ENCODE assay signal across 26 mouse cellular contexts in genomic region chr17:14724786-14725185, GRCm38 (mm10). TPM values are rescaled to one million over a fixed set of nuclear protein-coding genes. Genes with fewer than 3 reads are reported as not detected.
A peak's percentile ranks its signal among the peaks of the same experiment; 100 is the strongest.
DNase-seq lines count a peak whose midpoint lies in the region; ATAC-seq and TF ChIP-seq lines count a peak whose summit lies in the region.
"Had no signal": no experiment of that assay in that cellular context is flagged by ENCODE, and none has a peak within 500 bp of the region (broad histone marks: within the 10 kb centered on the region; RNA-seq: fewer than 3 reads in every experiment).

No protein-coding gene starts in this region.

- in situ Hi-C loops in CH12.LX (cut with MboI; ENCODE audit: low pct_ligation_motif_present, low pct_unique_long_range_greater_than_20kb, low sequenced_read_pairs) = no loop called here

- TF ChIP-seq EP300 in heart, adult 2 months (IDR thresholded peaks at IDR 0.05; ENCODE audit: insufficient read depth, low read depth, low read length) = no peak
- TF ChIP-seq EP300 in CH12.LX (IDR thresholded peaks at IDR 0.05; ENCODE audit: low read length) = no peak

- H3K27ac ChIP-seq in heart, embryonic 10.5 days = no peak overlapping the region
- H3K27ac ChIP-seq in heart, adult 2 months = no peak overlapping the region
- H3K27ac ChIP-seq in CH12.LX (ENCODE audit: insufficient read depth, low read depth) = no peak overlapping the region
- no peak overlapping the region for H3K27ac ChIP-seq in hindbrain, embryonic 16.5 days (ENCODE audit: low read depth, low read length)
- H3K27ac ChIP-seq: embryonic facial prominence, embryonic 10.5 days; embryonic facial prominence, embryonic 13.5 days; forebrain, embryonic 12.5 days; forebrain, embryonic 15.5 days; heart, embryonic 13.5 days; hindbrain, embryonic 12.5 days; hindbrain, embryonic 15.5 days had no signal

- TF ChIP-seq CTCF in heart, adult 2 months (IDR thresholded peaks at IDR 0.05) = no peak
- no peak for TF ChIP-seq CTCF in CH12.LX (conservative IDR thresholded peaks at IDR 0.05 in 1 of 2, IDR thresholded peaks at IDR 0.05 in 1 of 2; ENCODE audit: low read depth in 2 of 2, low read length in 2 of 2)

- peaks cover 9% of the 10 kb centered on the region; the same call in 1 of the 2 replicates for H3K4me1 ChIP-seq in heart, embryonic 10.5 days
- H3K4me1 ChIP-seq in heart, adult 2 months (ENCODE audit: control insufficient read depth, insufficient read depth, low read length) = peaks cover 4% of the 10 kb centered on the region; the same call in 1 of the 2 replicates
- H3K4me1 ChIP-seq in CH12.LX (ENCODE audit: control insufficient read depth in 1 of 2, insufficient read depth in 2 of 2) = peaks cover 0 to 5% of the 10 kb centered on the region in 2 experiments; a peak in 2 of 4 replicates
- no peaks in the 10 kb centered on the region for H3K4me1 ChIP-seq in hindbrain, embryonic 16.5 days (ENCODE audit: control insufficient read depth, insufficient read depth, low read depth, low read length)
- H3K4me1 ChIP-seq: embryonic facial prominence, embryonic 13.5 days; forebrain, embryonic 15.5 days; hindbrain, embryonic 15.5 days had no signal

- no peak for TF ChIP-seq POLR2A in heart, adult 2 months (IDR thresholded peaks at IDR 0.05; ENCODE audit: insufficient read depth, low read depth, low read length)
- TF ChIP-seq POLR2A in CH12.LX (IDR thresholded peaks at IDR 0.05; ENCODE audit: low read depth, low read length) = no peak

- no peak for TF ChIP-seq RAD21 in CH12.LX (IDR thresholded peaks at IDR 0.05; ENCODE audit: low read depth, low read length)

- no peaks in the 10 kb centered on the region for H3K79me2 ChIP-seq in heart, adult 2 months (replicated peaks; ENCODE audit: control insufficient read depth, insufficient read depth, low read length)
- H3K79me2 ChIP-seq in CH12.LX (replicated peaks; ENCODE audit: control insufficient read depth, extremely low read depth, insufficient read depth, poor library complexity, severe bottlenecking) = no peaks in the 10 kb centered on the region

- no peaks in the 10 kb centered on the region for H3K9me3 ChIP-seq in heart, embryonic 10.5 days
- no peaks in the 10 kb centered on the region for H3K9me3 ChIP-seq in CH12.LX (replicated peaks; ENCODE audit: low read length)
- no peaks in the 10 kb centered on the region for H3K9me3 ChIP-seq in hindbrain, embryonic 16.5 days (ENCODE audit: control insufficient read depth, low read length)
- H3K9me3 ChIP-seq: embryonic facial prominence, embryonic 10.5 days; embryonic facial prominence, embryonic 13.5 days; forebrain, embryonic 12.5 days; forebrain, embryonic 15.5 days; heart, embryonic 13.5 days; hindbrain, embryonic 12.5 days; hindbrain, embryonic 15.5 days had no signal

- DNase-seq in heart, embryonic 10.5 days (ENCODE audit: low spot score) = peak; percentile 57
- DNase-seq in heart, adult 2 months = no peak
- DNase-seq in 416B (ENCODE audit: low read depth) (peak; percentile 7), CH12.LX (ENCODE audit: extremely low read depth) (peak; percentile 57)
- DNase-seq in spleen, adult 18-20 months = no peak
- DNase-seq: adrenal gland, adult 8-10 months; adrenal gland, postnatal 25 days; cerebellum, adult 11-12 months; cerebellum, adult 8-10 months; cerebellum, postnatal 10 days; cerebellum, postnatal 36 days; embryo, embryonic 11 days; gastrocnemius, postnatal 25 days; heart, postnatal 14 days; kidney, adult 18-20 months; kidney, adult 9 months had no signal

- 34% methylated on average over 2 of the region's 2 CpGs for WGBS in heart, embryonic 10.5 days
- 48% methylated on average over 2 of the region's 2 CpGs for WGBS in heart, adult 2 months
- WGBS in hindbrain, embryonic 16.5 days = 72% methylated on average over 2 of the region's 2 CpGs

- no peak for ATAC-seq in hindbrain, embryonic 16.5 days
- ATAC-seq: activated CD4-positive, CD25-positive, alpha-beta regulatory T cell, adult 4 months; forebrain, embryonic 15.5 days had no signal

- dilution Hi-C loops in CH12.LX (cut with MboI; ENCODE audit: extremely low pct_ligation_motif_present, extremely low pct_unique_long_range_greater_than_20kb, low sequenced_read_pairs) = no loop called here

- H3K9ac ChIP-seq in heart, adult 2 months (ENCODE audit: low read depth, low read length) = no peak overlapping the region
- no peak overlapping the region for H3K9ac ChIP-seq in CH12.LX (ENCODE audit: insufficient read depth, low read depth)
- no peak overlapping the region for H3K9ac ChIP-seq in hindbrain, embryonic 16.5 days (ENCODE audit: low read depth, low read length)
- H3K9ac ChIP-seq: embryonic facial prominence, embryonic 13.5 days; forebrain, embryonic 12.5 days; forebrain, embryonic 15.5 days; heart, embryonic 13.5 days; hindbrain, embryonic 12.5 days; hindbrain, embryonic 15.5 days had no signal

- no peak overlapping the region for H3K4me2 ChIP-seq in CH12.LX (ENCODE audit: insufficient read depth, low read depth, poor library complexity, severe bottlenecking)
- H3K4me2 ChIP-seq in hindbrain, embryonic 16.5 days (ENCODE audit: low read length) = no peak overlapping the region
- H3K4me2 ChIP-seq: embryonic facial prominence, embryonic 13.5 days; forebrain, embryonic 12.5 days; forebrain, embryonic 15.5 days; heart, embryonic 13.5 days; hindbrain, embryonic 12.5 days; hindbrain, embryonic 15.5 days had no signal

- no peaks in the 10 kb centered on the region for H3K27me3 ChIP-seq in heart, embryonic 10.5 days (ENCODE audit: insufficient read depth, poor library complexity, severe bottlenecking)
- H3K27me3 ChIP-seq in heart, adult 2 months (ENCODE audit: control insufficient read depth, insufficient read depth, low read length) = no peaks in the 10 kb centered on the region
- no peaks in the 10 kb centered on the region for H3K27me3 ChIP-seq in CH12.LX (replicated peaks)
- no peaks in the 10 kb centered on the region; the same call in 1 of the 2 replicates for H3K27me3 ChIP-seq in hindbrain, embryonic 16.5 days (replicated peaks; ENCODE audit: control insufficient read depth, insufficient read depth, low read length)
- H3K27me3 ChIP-seq: embryonic facial prominence, embryonic 13.5 days; forebrain, embryonic 12.5 days; forebrain, embryonic 15.5 days; heart, embryonic 13.5 days; hindbrain, embryonic 12.5 days; hindbrain, embryonic 15.5 days had no signal

- no peaks in the 10 kb centered on the region for H3K36me3 ChIP-seq in heart, embryonic 10.5 days
- H3K36me3 ChIP-seq in heart, adult 2 months (ENCODE audit: control insufficient read depth, insufficient read depth, low read length) = no peaks in the 10 kb centered on the region
- H3K36me3 ChIP-seq in CH12.LX (replicated peaks in 1 of 2; ENCODE audit: control insufficient read depth in 1 of 2, insufficient read depth in 1 of 2, low read length in 1 of 2) = no peaks in the 10 kb centered on the region
- no peaks in the 10 kb centered on the region for H3K36me3 ChIP-seq in hindbrain, embryonic 16.5 days (ENCODE audit: control insufficient read depth, insufficient read depth, low read length)
- H3K36me3 ChIP-seq: embryonic facial prominence, embryonic 10.5 days; embryonic facial prominence, embryonic 13.5 days; forebrain, embryonic 12.5 days; forebrain, embryonic 15.5 days; heart, embryonic 13.5 days; hindbrain, embryonic 12.5 days; hindbrain, embryonic 15.5 days had no signal

- intact Hi-C loops in heart, adult 2 months (cut with DNase I) = no loop called here

- no peak overlapping the region for H3K4me3 ChIP-seq in heart, embryonic 10.5 days
- H3K4me3 ChIP-seq in heart, adult 2 months = no peak overlapping the region
- no peak overlapping the region for H3K4me3 ChIP-seq in CH12.LX (replicated peaks in 1 of 3; ENCODE audit: low read depth in 2 of 3, low read length in 2 of 3, poor library complexity in 1 of 3)
- no peak overlapping the region for H3K4me3 ChIP-seq in hindbrain, embryonic 16.5 days (ENCODE audit: low read length)
- H3K4me3 ChIP-seq: embryonic facial prominence, embryonic 10.5 days; embryonic facial prominence, embryonic 13.5 days; erythroblast, embryonic 14.5 days; forebrain, embryonic 12.5 days; forebrain, embryonic 15.5 days; heart, embryonic 13.5 days; hindbrain, embryonic 12.5 days; hindbrain, embryonic 15.5 days had no signal

TF ChIP-seq in CH12.LX, 34 proteins besides CTCF, POLR2A, EP300 and RAD21:
- no peak for TF ChIP-seq USF2 (conservative IDR thresholded peaks at IDR 0.05; ENCODE audit: low read depth, low read length)
- TF ChIP-seq IRF4 (IDR thresholded peaks at IDR 0.05; ENCODE audit: low read depth, low read length) = no peak
- no peak for TF ChIP-seq NRF1 (IDR thresholded peaks at IDR 0.05; ENCODE audit: low read depth, low read length)
- TF ChIP-seq ETS1 (conservative IDR thresholded peaks at IDR 0.05; ENCODE audit: low read depth, low read length) = no peak; the same call in 1 of the 2 replicates
- no peak for TF ChIP-seq KAT2A (IDR thresholded peaks at IDR 0.05; ENCODE audit: insufficient replicate concordance, low read length)
- TF ChIP-seq PAX5 (IDR thresholded peaks at IDR 0.05; ENCODE audit: low read length) = no peak
- TF ChIP-seq HCFC1 (IDR thresholded peaks at IDR 0.05; ENCODE audit: low read depth, low read length) = no peak
- TF ChIP-seq NELFE (IDR thresholded peaks at IDR 0.05; ENCODE audit: low read depth, low read length) = no peak
- TF ChIP-seq CHD2 (IDR thresholded peaks at IDR 0.05; ENCODE audit: low read length) = no peak
- no peak for TF ChIP-seq POLR2AphosphoS2 (IDR thresholded peaks at IDR 0.05; ENCODE audit: low read depth, low read length)

RNA-seq across cellular contexts. Expression of gene Thbs2, which starts 30.8 kb away (rescaled TPM):
- 1.2 and 1.3 TPM in 2 replicates for polyA plus RNA-seq in heart, embryonic 10.5 days (2016; fragmentation: Nextera tagmentation; extraction: Ambion mirVana)
- 10 to 100 TPM; 12.2 to 21.0 TPM for total RNA-seq in heart, adult 2 months (2021)
- 10.8 and 22.0 TPM in 2 replicates for polyA plus RNA-seq in heart, adult 2 months (2012; rRNA removed)
- total RNA-seq in CH12.LX (2012; rRNA removed) (not detected in 2 replicates), CH12.LX (2014; rRNA removed) (0.03 TPM in 1 of 2 replicates, not detected in the other)
- not detected in 2 replicates for polyA plus RNA-seq in CH12.LX (2012; ENCODE audit: insufficient read length, low read depth)
- polyA plus RNA-seq in hindbrain, embryonic 16.5 days (2015; fragmentation: Nextera tagmentation; extraction: Ambion mirVana) = 3.7 and 7.4 TPM in 2 replicates
- polyA plus RNA-seq: activated CD4-positive, CD25-positive, alpha-beta regulatory T cell, adult 4 months; erythroblast, embryonic 14.5 days had no signal

Comparison
In these comparisons a context has a peak if more than half of its experiments do, and no peak if none do; other contexts are left out.
1. DNase-seq: peak in heart, embryonic 10.5 days (single experiment), 416B (single experiment) and CH12.LX (single experiment); none in heart, adult 2 months (0 of 2) and spleen, adult 18-20 months (0 of 2).